Mouse (Mus musculus) midbrain, embryonic 12.5 days (tissue): ENCODE data around the gene Slc22a16. TPM values are rescaled to one million over a fixed set of nuclear protein-coding genes. Genes with fewer than 3 reads are reported as not detected.

Experiments used
- ATAC-seq: fragments of 200-750 bp; cut with Nextera tagmentation; 2 replicates; pipeline ENCODE4 v1.8.0; 2017; ENCODE audit warnings: low read depth, moderate TSS enrichment, moderate library complexity; ENCODE audit not compliant: low FRiP score
- H3K27ac ChIP-seq: fragments of 300-500 bp; sonication (generic); replicated peaks from 2 replicates; pipeline ENCODE4 v1.5.1; 2016; ENCODE audit warnings: mild to moderate bottlenecking
- H3K27me3 ChIP-seq: fragments of 300-500 bp; sonication (generic); 2 replicates; pipeline ENCODE4 v1.6.1; 2016; ENCODE audit warnings: mild to moderate bottlenecking
- H3K36me3 ChIP-seq: fragments of 300-500 bp; sonication (generic); 2 replicates; pipeline ENCODE4 v1.6.1; 2016
- H3K4me1 ChIP-seq: fragments of 300-500 bp; sonication (generic); 2 replicates; pipeline ENCODE4 v1.6.1; 2016
- H3K4me2 ChIP-seq: fragments of 300-500 bp; sonication (generic); replicated peaks from 2 replicates; pipeline ENCODE4 v1.6.1; 2016; ENCODE audit warnings: mild to moderate bottlenecking, moderate library complexity
- H3K4me3 ChIP-seq: fragments of 300-500 bp; sonication (generic); 2 replicates; pipeline ENCODE4 v1.5.1; 2016; ENCODE audit warnings: mild to moderate bottlenecking
- H3K9ac ChIP-seq: fragments of 300-500 bp; sonication (generic); replicated peaks from 2 replicates; pipeline ENCODE4 v1.6.1; 2016; ENCODE audit warnings: mild to moderate bottlenecking, moderate library complexity
- H3K9me3 ChIP-seq: fragments of 300-500 bp; sonication (generic); 2 replicates; pipeline ENCODE4 v1.6.1; 2016; ENCODE audit warnings: mild to moderate bottlenecking
- WGBS: fragments of 180-500 bp; shearing (Covaris S2); methylation state at CpG from one replicate; pipeline ENCODE4 v1.1.7; 2016; 5-methylcytosine and 5-hydroxymethylcytosine counted together
- polyA plus RNA-seq: library from polyadenylated mRNA; unstranded; fragments of >200 nt; fragmentation: Nextera tagmentation; extraction: Ambion mirVana; gene quantifications from 2 replicates; pipeline ENCODE4 v1.2.1, GENCODE M21; 2016

The Slc22a16 gene
- polyA plus RNA-seq, 1 experiment from 2014 or later: not detected

- WGBS: 75% methylated on average over 1 of the region's 1 CpGs
Observed at GRCm38 (mm10) chr10:40645346-40645745, 75.2 kb downstream of the Slc22a16 start.

GRCm38 (mm10) chr10:40648776-40649175, 78.6 kb downstream of the Slc22a16 start:
- Histone ChIP-seq H3K27me3 (0 out of 2 replicates have a peak, but pooled peaks cover 11% of the 10 kb centered on the region), H3K9me3 (peaks cover 7% of the 10 kb centered on the region), H3K4me3 (no peak overlapping the region), H3K4me2 (no peak overlapping the region), H3K4me1 (peaks cover 8% of the 10 kb centered on the region), H3K36me3 (no peaks in the 10 kb centered on the region), H3K27ac (no peak overlapping the region), H3K9ac (no peak overlapping the region)
- no peak for ATAC-seq
- 89% methylated on average over 12 of the region's 12 CpGs for WGBS

More at GRCm38 (mm10) chr10:40645346-40645745, 75.2 kb downstream of the Slc22a16 start:
- no peaks in the 10 kb centered on the region for H3K36me3 ChIP-seq
- ATAC-seq: no peak
- H3K4me2 ChIP-seq: no peak overlapping the region
- no peak overlapping the region for H3K27ac ChIP-seq
- H3K4me3 ChIP-seq: no peak overlapping the region
- H3K9ac ChIP-seq: no peak overlapping the region
- no peaks in the 10 kb centered on the region for H3K4me1 ChIP-seq
- 0 out of 2 replicates have a peak, but pooled peaks cover 19% of the 10 kb centered on the region for H3K27me3 ChIP-seq
- H3K9me3 ChIP-seq: peaks cover 7% of the 10 kb centered on the region

- no peak for ATAC-seq
- Histone ChIP-seq H3K27me3 (0 out of 2 replicates have a peak, but pooled peaks cover 11% of the 10 kb centered on the region), H3K4me3 (no peak overlapping the region), H3K9ac (no peak overlapping the region), H3K36me3 (no peaks in the 10 kb centered on the region), H3K4me2 (no peak overlapping the region), H3K27ac (no peak overlapping the region), H3K4me1 (peaks cover 13% of the 10 kb centered on the region), H3K9me3 (peaks cover 7% of the 10 kb centered on the region)
- 35% methylated on average over 4 of the region's 4 CpGs for WGBS
Observed at GRCm38 (mm10) chr10:40649634-40650033, 79.5 kb downstream of the Slc22a16 start.

- Histone ChIP-seq H3K4me1 (peaks cover 13% of the 10 kb centered on the region), H3K9ac (no peak overlapping the region), H3K9me3 (no peaks in the 10 kb centered on the region), H3K27ac (no peak overlapping the region), H3K4me3 (no peak overlapping the region), H3K4me2 (no peak overlapping the region), H3K27me3 (0 out of 2 replicates have a peak, but pooled peaks cover 1% of the 10 kb centered on the region), H3K36me3 (no peaks in the 10 kb centered on the region)
- 88% methylated on average over 2 of the region's 2 CpGs for WGBS
- ATAC-seq: no peak
Observed at GRCm38 (mm10) chr10:40651676-40652075, 81.5 kb downstream of the Slc22a16 start.

Other genes with a start within 250 kb of the Slc22a16 start
- 12.0 and 12.6 TPM in 2 replicates for gene Cdk19, start 230.8 kb upstream of the Slc22a16 start, polyA plus RNA-seq
- 0.18 and 0.37 TPM in 2 replicates for gene Ddo, start 59.7 kb downstream of the Slc22a16 start, polyA plus RNA-seq
- gene Mettl24, start 112.9 kb downstream of the Slc22a16 start, polyA plus RNA-seq: 0.91 and 1.0 TPM in 2 replicates